Mouse (Mus musculus) erythroid progenitor cell, adult 5-6 weeks (primary cell): ENCODE results near the gene Rft1. TPM values are rescaled to one million over a fixed set of nuclear protein-coding genes. Genes with fewer than 3 reads are reported as not detected.

ENCODE experiments used
- ATAC-seq: replicated peaks from 2 replicates; pipeline ENCODE4 v1.8.0; 2016; ENCODE audit warnings: moderate number of reproducible peaks, mild to moderate bottlenecking, moderate TSS enrichment, inconsistent platforms; ENCODE audit not compliant: poor library complexity, low FRiP score, severe bottlenecking
- total RNA-seq, 2 experiments: library from RNA; stranded (forward) in 1 of 2; stranded (reverse) in 1 of 2; fragments of 150-400 nt in 1 of 2; fragments of 186-747, 209-891 nt in 1 of 2; gene quantifications; 2 replicates each; pipeline versions ENCODE4 v1.2.3 to v1.2.4; 2015 to 2017; ENCODE audit warnings: low replicate concordance in 2 of 2

Rft1 gene
- total RNA-seq (2015; ENCODE audit: low replicate concordance) (2.1 and 2.9 TPM in 2 replicates), total RNA-seq (2017; ENCODE audit: low replicate concordance) (2.1 and 4.5 TPM in 2 replicates)

DNA sequence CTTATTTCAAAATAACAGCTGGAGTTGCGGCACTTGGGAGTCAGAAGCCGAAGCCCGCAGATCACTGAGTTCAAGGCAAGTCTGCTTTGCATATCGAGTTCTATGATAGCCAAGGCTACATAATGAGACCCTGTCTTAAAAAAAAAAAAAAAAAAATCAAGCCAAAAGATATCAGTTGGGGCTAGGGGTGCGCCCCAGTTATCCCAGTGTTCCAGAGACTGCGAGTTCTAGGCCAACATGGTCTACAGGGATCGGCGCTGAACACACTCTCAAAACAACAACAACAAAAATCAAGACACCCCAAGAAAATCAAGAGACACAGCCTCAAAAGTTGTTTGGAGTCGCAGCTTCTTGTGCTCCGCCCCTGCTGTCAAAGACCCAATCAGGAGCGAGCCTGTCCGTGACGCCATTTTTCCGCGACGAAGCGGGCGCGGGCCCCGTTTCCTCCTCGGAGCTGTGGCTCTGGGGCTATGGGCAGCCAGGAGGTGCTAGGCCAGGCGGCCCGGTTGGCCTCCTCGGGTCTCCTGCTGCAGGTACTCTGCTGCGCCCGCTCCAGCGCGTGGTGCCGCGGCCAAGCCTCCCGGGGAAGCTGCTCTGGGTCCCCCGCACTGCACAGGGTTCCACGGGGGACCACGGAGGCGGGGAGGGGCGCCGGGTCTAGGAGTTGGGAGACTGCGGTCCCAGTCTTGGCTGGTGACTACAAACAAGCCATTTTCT is at the start of gene Rft1:
Rft1 (plus strand) TSS at position 418 of the 717 bp plus-strand sequence.
- peak; percentile 95 for ATAC-seq

DNA sequence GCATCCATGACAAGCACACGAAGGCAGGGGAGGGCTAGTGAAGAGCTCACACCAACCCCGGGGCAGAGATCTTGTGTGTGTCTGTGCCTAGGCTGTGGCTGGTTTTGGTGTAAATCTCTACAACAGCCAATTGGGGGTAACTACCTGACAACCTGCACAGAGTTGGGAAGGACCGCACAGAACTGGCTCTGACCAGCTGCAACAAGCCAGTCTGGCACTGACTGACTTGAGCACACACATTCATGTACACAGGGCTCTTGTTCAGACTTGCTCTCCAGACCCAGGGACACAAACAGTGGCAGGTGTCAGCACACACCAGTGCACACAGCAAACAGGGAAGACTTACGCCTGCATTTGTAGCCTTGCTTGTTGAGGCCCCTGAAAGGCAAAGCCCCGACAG is 47.3 kb upstream of the Rft1 start:
- no peak for ATAC-seq

DNA sequence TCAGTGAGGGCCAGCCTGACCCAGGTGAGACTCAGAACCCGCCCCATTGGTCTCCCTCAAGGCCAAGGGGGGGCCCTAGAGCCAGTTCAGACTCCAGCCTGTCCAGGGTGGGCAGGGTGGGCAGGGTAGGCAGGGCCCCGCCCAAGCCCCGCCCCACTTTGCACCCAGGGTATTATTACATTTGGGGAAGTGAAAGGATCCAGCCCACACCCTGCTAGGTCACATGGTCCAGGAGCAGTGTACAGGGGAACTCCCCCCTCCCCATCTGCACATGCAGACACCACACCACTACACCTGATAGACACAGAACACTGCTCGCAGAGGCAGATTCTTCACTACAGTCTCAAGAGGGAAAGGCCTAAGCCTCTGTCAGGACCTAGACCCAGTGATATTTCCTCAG is 46.5 kb upstream of the Rft1 start:
- no peak for ATAC-seq

DNA sequence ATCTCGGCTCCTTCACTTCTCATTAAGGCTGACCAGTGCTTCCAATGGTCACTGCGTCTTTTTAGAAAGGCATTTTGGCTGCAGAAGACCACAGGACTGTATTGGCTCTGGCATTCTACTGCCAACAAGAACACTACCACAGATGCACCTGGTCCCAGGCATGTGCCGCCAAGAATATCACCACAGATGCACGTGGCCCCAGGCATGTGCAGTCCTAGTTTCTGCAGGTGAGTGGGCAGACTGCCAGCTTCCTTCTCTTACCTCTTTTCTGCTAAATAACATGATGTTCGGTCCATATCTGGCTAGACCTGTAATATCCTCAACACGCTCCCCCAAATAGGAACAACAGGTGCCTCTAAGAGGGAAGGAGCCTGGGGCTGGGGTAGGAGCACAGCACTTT is 46.0 kb upstream of the Rft1 start:
- ATAC-seq: no peak

DNA sequence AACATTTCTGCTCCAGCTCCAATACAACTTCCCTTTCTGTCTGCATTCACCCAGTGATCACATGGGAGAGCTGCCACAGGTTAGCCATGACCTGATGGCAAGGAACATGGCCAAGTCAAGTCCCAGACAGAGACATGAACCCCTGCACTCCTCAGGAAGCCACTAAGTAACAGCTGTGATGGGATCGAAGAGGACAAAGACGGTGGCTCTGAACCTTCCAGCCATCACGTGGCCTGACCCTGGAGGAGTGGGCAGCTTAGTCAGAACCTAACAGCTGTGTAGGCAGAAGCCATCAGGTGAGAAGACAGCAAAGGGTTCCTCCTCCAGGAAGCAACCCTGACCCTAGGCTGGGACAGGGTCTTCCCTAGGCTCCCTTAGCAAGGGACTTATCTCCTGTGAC is 44.7 kb upstream of the Rft1 start:
- ATAC-seq: no peak

DNA sequence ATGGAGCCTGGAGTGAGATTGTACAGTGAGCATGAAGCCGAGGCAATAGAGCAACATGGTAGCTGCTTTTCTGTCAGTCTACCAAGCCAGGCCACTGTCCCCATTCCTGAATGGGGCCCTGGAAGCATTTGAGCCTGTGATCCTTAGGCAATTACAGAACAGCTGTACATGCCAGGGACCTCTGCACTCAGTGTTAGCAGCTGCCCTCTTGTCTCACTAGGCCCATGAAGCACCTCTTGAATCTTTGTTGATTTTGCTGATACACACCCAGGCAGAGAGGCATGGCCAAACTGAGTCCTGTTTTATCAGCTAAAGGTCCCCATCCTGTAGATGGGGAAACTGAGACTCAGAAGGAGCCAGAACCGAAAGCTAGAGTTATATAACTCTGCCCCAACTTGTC is 43.9 kb upstream of the Rft1 start:
- ATAC-seq: no peak

DNA sequence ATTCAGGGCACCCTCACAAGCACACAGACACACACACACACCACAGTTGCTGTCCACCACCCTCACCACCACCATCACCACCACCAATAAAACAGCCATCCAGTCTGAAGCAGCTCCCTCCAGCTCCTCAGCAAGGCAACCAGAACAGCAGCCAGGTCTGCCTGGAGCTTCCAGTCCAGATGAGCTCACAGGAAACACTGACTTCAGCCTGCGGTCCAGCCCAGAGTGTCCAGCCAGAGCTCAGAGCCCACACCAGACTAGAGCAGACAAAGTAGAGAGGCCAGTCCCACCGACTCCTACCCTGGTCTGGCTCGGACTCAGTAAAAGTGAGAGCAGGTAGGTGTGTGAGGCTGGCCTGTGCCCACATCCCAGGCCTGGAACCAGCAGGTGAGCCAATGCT is 43.2 kb upstream of the Rft1 start:
- no peak for ATAC-seq

DNA sequence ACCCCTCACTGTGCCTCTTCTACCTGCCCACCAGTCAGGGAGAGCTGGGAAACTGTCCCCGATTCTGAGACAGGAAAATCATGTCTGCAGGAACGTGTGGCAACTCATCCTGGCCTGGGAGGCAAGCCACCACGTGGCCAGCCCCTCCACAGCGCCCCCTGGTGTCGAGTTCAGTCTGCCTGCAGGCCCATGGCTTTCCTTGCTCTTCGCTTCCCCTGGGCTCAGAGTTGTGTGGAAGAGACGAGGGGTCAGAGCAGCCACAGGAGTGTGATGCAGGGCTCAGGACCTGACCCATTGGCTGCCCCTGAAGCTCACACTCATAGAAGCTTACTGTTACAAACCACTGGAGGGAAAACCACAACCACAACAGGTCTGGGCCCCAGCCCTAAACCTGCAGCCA is 41.6 kb upstream of the Rft1 start:
- peak; percentile 65; the same call in 1 of the 2 replicates for ATAC-seq

DNA sequence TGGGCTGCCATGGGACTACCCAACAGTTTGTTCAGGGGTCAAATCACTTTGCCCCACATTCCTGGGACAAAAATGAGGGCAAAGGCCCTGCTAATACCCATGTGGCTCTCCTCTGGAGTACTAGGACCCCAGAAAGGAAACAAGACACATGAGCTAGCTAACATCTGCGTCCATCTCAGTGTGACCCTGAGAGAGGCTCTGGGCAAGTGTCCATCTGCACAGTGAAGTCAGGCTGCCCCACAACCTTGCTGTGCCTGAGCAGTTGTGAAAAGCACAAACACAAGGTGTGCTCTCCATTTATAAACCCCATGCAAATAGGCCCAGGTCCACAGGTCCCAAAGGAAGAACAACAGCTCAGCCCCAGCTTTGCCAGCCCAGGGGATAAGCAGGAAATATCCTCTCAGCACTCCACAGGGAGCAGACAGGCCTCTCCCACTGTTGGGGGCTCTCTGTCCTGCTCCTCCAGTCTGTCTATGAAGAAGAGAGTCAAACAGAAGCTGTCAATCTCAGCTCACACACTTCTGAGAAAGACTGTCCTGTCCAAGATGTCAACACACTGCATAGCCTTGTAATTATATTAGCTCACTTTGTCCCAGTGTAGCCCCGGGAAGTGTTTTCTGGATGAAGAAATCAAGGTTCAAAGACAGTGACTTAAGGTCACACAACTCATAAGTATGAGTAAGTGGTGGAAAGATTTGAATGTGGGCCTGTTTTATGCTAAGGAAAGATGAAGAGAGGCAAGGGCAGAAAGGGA is 41.0 kb upstream of the Rft1 start:
- no peak for ATAC-seq

DNA sequence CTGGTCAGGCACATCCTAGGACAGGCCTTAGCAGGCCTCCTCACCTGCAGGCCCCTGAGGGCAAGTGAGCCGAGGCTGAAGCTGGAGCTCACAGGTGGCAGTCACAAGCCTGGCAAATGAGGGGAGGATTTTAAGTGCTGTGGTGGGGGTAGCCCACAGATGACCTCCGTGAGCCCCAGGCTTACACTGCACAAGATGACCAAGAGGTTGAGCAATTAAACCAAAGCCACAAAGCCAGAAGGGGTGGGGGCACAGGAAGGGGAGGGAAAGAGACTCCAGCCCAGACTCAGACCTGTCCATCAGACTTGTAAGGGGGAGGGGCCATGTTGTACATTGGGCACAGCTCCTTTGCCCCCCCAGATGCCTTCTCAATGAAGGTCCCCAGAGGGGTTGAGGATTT is 37.4 kb upstream of the Rft1 start:
- no peak for ATAC-seq

DNA sequence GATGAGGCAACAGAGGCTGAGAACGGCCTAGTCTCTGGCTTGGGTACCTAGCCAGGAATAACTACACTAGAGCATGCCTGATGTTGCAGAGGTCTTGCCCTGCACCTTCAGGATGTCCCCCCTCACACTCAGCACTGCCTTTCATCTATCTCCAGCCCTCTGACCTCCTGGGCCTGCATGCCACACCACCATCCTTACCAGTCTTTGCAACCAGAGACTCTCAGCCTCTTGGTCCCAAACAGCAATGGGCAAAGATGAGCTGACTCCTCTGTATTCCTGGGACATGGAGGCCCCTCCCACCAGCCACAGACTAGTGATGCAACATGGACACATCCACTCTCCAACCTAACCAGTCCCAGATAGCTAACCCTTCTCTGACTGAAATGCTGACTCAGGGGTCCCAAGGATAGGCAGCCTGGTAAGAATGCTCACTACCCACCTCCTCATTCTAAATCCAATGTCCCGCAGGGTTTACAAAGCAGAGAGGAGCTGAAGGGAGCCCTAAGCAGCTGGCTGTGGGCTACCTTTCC is 35.3 kb upstream of the Rft1 start:
- ATAC-seq: no peak

DNA sequence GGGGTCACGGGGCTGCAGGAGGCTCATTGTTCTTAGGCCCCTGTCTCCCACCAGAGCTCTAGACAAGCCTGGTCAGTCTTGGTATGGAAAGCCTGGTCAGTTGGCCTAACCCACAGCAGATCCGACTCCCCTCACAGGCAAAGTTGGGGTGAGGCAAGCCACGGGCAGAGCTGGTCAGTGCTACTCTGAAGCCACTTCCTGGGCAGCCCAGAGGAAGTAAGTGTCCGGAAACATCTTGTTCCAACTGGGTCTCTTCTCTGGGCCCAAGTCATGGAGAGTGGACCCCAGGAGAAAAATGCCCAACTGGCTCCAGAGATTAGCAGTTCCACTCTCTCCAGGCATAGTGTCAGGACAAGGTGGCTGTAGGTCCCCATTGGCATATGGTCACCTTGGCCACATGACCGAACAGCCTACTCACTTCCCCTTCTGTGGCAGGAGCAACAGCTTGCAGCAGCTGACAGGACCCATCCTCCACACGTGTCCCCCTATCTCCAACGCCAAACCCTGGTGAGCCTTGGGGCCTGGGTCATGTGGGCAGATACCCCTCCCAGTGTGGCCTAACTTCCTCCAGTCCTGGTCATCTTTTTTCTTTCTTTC is 34.1 kb upstream of the Rft1 start:
- ATAC-seq: no peak

DNA sequence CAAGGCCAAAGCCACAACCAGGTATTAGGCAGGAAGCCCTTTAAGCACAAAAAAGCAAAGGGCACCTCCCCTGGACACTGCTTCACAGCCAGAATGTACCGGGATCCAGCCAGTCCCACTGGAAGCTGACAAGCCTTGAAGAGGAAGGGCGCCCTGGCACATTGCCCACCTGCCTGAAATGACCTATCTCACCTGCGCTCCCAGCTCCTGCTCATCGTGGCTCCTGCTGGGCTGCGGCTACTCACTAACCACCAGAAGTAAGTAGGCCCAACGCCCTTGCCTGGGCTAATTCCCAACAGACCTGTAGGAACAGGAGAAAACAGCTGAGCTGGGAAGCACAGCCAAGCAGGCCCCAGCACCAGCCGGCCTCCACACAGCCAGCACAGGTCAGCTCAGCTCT is 32.0 kb upstream of the Rft1 start:
- no peak for ATAC-seq

DNA sequence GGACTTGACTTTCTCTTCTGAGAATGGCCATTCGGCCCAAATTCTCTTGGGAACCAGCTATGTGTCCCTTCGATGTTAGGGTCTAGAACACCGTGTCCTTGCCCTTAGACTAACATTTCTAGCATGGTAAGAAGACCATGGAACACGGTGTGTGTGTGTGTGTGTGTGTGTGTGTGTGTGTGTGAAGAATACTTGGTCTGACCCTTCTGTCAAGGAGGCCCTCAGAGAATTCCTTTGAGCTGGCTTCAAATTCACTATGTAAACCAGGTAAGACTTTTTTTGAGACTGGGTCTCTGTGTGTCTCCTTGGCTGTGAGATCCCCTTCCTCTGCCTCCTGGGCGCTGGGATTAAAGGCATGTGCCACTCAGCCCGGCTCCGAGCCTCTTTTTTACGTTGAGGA is 31.6 kb upstream of the Rft1 start:
- no peak for ATAC-seq

DNA sequence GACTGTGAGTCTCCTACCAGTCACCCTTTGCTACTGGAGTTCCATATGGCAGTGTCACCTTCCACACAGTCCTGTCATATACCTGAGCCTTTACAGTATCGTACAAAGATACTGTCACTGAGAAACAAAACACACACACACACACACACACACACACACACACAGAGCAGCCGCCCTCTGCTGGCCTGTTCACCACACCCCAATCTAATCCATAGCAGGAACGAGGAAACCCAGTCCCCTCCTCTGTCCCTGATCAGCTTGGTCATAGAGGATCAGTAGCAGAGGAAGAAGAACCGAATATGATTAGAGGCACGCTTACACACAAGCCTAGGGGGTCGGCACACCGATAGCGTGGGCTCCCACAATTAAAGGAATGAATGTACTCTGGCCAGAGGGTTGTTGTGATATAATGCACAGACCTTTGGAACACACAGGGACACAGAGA is 29.9 kb upstream of the Rft1 start:
- no peak for ATAC-seq

DNA sequence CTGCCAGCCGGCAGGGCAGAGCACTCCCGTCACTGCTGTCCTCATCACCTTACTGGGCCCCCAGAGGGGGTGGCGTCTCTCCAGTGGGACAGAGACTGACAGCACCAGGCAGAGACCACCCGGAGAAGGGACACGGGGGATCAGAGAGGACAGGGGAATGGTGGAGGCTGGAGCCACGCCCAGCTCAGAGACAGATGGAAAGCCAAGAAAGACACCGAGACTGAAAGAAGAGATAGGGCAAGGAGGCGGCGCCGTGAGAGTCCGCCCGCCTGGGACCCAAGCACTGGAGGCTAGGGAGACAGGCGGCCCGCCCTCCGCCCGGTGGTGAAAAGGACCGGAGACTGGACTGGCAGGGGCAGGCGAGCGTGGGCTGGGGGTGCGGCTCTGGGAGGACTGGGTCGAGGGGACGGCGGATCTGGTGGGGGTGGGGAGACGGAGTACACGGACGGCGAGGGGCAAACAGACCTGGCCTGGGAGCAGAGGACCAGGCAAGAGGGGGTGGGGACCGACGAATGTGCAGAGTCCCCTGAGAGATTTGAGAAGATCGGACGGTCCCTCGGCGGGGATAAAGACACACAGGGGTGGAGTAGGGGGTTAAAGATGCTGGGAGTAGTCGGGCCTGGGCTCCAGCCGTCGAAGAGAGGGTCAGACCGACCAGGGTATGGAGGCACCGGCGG is 28.9 kb upstream of the Rft1 start:
- peak; percentile 87 for ATAC-seq

DNA sequence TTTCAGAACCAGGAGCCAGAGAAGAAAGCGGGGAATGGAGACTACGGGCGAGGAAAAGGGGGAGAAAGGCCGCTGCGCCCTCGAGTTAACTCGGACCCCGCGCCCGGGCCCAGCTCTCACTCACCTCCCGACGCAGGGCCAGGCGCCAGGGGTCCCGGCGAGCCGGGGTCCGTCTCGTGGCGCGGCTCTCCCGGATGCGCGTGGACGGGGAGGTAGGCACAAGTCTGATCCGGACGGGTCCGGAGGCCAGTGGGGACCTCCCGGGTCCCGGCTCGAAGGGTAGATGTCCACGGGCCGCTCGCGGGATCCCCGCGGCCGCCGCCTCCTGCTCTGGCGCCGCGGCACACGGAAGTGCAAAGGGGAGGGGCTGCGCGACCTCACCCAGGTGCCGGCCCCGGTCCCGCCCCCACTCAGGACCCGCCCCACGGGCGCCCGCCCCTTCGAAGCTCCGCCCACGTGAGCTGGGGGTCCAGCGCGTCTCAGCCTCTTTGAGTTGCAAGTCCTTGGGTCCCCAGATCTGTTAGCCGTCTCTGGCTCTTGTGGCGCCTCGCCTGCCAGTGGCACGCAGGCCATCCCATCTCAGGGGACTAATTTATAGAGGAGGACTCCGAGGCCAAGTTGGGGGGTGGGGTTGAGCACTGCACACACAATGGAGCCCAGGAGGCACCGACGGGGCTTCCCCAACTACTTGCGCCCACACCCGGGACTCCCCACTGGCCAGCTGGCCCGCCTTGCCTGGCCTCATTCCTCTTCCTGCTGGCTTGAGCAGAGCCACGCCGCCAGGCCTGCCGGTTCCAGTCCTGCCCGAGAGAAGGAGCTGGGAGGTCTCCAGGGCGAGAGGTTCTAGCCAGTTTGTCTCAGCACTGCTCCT is 28.1 kb upstream of the Rft1 start, which contains the start of gene Prkcd:
Prkcd (minus strand) TSS at position 355 of the 871 bp plus-strand sequence.
- ATAC-seq: peak; percentile 55

DNA sequence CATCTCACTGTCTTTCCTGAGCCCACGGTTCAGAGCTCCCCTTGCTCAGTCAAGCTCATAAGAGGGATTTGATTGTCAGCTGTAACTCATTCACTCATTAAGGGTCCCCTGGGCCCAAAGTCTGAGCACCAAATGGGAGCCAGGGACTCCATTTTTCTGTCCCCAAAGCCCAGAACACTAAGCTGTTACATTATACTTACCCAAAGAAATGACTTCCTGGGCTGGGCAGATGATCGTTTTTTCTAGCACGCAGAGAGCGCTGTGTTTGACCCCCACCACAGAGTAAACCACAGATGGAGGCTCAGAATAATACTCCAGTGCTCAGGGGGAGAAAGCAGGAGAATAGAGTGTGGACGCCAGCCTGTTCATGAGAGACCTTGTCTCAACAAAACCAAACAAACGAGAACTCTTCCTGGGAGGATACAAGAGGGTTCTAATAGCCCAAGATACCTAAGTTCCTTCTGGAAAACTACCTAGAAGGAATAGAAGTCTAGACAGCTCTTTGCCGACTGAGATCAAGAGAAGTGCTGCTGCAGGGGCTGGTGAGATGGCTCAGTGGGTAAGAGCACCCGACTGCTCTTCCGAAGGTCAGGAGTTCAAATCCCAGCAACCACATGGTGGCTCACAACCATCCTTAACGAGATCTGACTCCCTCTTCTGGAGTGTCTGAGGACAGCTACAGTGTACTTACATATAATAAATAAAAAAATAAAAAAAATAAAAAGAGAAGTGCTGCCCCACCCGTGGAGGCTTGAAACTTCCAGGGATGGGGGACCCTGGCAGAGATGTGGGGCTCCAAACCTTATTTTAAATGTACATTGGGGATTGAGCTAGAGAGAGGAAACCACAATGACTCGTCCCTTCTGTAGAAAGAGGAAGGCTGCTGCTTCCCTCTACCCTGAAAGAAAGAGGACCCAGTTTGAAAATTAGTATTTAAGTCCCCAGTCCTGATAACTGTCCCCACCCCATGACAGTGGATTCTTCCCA is 27.1 kb upstream of the Rft1 start:
- no peak for ATAC-seq
